Mouse (Mus musculus) large intestine, adult 2 months (tissue): ENCODE data around the gene Ncaph2. TPM values are rescaled to one million over a fixed set of nuclear protein-coding genes. Genes with fewer than 3 reads are reported as not detected.

Experiments
- DNase-seq: peaks from one replicate; pipeline ENCODE4 v3.0.0-alpha.2; 2012; ENCODE audit warnings: low read depth, low spot score
- WGBS: fragments of 180-500 bp; shearing (Covaris S2); methylation state at CpG from one replicate; pipeline ENCODE4 v1.1.7; 2018; 5-methylcytosine and 5-hydroxymethylcytosine counted together
- polyA plus RNA-seq: library from polyadenylated mRNA; depleted of rRNA; stranded (reverse); fragments of >200 nt; gene quantifications from 2 replicates; pipeline ENCODE4 v1.2.3, GENCODE M21; 2012; rRNA removed

The Ncaph2 gene
- polyA plus RNA-seq = 131 and 133 TPM in 2 replicates

DNA sequence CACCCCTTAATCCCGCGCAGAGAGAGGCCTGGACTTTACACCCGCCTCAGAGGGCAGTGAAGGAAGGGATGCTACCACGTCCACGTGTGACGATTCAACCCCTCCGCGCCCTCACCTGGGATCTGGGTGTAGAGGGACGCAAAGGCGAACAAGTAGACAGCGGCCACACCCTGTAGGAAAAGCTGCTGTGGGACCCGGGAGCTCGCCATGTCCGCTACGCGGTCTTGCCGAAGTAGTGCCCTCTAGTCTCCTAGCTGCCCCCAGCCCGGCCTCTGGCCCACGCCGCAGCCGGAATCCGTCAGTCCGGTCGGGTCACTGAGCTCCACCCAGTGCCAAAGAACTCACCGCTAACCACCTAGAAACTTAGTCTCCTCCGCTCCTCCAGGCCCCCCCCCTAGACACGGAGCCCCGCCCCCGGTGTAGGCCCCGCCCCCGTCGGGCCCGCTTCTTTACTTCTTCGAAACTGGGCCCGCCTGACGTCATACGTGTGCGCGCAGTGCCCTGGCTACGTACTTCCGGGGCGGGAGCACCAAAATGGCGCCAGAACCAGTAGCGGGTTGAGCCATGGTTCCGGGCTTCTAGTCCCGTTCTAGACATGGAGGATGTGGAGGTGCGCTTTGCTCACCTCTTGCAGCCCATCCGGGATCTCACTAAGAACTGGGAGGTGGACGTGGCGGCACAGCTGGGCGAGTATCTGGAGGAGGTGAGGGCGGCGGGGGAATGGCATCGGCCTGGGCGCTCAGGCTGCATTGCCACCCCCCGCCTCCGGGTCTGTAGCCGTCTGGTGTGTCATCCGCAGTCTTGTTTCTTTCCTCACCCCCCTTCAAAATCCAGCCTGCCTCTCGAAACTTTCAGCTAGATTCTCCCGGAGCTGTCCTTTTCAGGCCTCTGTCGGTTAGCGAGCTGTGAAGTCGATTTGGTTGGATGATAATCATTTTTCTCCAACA, at the start of gene Ncaph2, which contains the start of gene Lmf2:
Gene Ncaph2 (plus strand): TSS at position 479 of the 947 bp plus-strand sequence.
Gene Lmf2 (minus strand): TSS at position 419 of the 947 bp plus-strand sequence.
- peak; percentile 82 for DNase-seq
- under 1% methylated on average over 64 of the region's 64 CpGs for WGBS

DNA sequence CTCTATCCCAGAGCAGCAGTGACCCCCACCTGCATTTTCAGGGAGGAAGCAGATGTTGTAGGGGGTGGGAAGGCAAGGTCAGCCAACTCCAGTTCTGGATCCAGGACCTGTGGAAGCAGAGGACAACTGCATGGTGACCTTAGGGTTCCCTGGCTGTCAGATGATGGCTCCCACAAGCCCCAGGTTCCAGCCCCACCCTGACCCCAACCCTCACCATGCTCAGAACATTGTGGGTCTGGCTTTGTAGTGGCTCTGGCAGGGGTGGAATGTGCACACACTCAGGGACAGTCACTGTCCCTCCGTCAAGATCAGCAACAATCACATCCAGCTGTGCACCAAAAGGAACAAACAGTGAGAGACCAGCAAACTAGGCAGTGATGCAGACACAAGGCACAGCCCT, 49.6 kb upstream of the Ncaph2 start:
- DNase-seq = no peak
- 92% methylated on average over 1 of the region's 1 CpGs for WGBS

DNA sequence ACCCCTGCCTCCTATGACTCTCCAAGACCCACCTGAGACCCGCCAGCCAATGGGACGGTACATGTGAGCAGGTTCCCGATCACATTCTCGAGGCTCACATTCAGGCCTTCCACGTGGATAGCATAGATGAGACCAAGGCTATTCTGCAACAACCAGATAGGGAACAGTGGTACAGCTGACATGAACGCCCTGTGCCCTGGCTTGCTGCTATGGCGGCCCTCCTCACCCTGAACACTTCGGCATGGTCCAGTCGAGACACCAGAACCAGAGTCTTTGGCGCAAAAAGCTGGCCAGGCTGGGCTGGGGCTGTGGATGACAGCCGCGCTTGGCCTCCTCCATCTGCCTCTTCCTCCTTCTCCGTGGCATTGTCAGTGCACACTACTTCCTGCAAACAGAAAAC, 48.1 kb upstream of the Ncaph2 start:
- DNase-seq = no peak
- WGBS = 89% methylated on average over 13 of the region's 13 CpGs

DNA sequence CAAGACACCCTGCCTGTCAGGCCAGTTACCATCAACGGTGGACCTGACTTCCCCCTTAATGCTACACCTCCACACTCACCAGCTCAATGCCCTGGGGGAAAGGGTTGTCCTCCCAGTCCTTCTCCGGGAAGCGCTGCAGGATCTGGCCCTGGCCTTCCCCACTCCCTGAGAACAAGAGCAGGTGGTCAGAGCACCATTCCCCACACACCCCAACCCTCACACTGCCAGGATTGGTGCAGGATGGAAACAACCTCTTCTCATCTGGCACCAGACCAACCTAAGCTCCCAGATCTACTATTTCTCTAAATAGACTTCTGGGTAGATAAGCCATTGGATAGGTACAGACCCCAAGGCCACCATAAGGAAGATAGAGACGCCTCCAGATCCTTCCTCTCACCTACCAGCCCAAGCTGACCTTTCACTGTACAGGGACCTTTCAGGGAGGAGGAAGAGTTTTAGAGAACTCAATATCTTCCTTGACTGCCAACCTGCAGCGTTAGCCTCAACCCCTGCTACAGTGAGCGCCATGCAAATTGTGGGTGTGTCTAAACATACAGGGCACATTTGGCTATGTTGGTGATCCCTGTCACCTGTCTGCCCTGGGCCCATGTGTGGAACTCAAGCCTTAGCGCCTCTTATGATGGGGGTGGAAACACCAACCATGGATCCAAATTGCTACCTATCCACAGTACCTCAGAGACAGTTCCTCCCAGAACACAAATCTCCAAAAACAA, 46.9 kb upstream of the Ncaph2 start:
- 45% methylated on average over 7 of the region's 7 CpGs for WGBS
- DNase-seq = no peak

DNA sequence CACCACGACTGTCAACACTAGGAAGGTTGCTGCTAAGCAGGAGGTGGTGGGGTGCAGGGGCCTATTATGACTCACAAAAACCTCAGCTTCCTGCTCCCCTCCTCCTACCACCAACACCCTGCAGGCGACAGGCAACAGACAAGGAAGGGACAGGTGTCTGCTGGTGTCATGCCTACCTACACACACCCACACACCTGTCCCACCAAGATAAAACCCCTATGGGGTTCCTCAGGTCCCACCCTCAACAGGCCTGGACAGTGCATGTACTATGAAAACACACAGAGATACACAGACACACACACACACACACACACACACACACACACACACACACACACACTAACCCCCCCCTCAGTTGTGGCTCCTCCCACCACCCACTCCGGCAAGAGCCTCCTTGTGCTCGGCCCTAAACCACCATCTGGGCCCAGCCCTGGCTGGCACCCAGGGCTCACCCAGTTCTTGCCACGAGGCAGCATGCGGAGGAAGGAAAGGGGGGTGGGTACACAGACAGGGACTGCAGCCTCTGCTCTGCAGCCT, 45.5 kb upstream of the Ncaph2 start:
- 9% methylated on average over 6 of the region's 6 CpGs for WGBS
- no peak for DNase-seq

DNA sequence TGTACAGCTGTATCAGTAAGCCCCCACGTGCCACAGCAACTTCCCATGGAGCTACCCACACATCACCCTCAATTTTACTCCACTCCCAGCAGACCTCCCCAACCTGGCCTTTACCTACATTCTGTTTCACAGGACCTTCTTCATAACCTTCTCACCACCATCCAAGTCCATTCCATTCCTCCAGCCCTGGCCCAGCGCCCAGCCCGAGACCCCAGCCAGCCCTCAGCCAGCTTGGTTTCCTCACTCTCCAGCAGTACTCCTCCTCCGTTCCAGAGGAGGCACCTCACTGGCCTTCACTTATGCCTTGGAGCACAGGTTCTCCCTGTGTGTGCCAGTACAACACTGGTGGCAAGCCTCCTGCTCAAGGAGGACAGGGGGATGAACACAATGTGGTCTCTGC, 42.2 kb upstream of the Ncaph2 start:
- DNase-seq = no peak
- WGBS = 74% methylated on average over 4 of the region's 4 CpGs

DNA sequence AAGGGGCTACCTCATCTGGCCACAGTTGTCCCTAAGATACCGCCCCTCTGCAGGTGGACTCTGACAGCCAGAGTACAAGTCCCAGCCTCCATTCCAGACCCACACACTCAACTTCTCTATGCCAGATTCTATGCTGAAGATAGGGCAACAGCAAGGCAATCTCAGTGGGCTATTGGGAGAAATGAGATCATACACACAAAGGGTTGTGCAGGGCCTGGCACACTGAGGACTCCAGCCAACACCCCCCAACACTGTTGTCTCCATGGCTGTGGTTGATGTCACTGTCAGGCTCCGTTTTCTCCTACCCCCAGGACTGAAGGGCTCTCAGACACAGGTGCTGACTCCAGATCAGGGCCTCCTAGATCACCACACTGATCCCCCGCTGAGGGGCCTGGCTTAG, 41.4 kb upstream of the Ncaph2 start:
- 27% methylated on average over 3 of the region's 3 CpGs for WGBS
- no peak for DNase-seq

DNA sequence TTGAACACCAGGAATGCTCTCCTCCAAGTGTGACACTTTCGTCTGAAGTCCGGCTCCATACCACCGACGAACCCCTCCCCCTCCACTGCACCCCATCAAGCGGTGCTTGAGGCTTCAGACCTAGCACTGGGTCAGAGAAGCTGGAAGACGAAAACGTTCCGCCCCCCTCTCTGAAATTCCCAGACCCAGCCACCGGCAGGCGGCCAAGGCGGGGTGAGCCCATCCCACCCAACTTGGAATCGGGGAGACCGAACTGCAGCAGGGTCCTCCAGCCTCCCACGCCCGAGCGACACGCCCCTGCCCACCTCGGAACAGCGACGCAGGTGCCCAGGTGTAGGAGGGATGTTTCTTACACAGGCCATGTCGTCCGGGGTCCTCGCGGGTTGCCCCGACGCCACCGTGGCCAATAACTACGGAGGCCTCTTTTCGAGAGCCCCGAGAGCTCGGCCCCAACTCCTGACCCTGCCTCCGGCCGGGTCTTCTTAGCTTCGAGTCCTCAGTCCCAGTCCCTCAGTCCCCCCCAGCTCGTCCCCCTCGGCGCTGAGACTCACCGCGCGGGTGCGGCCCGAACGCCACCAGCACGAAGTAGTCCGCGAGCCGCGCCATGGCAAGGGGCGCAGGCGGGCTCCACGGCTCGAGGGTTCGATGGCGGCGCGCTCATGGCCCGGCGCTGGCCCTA, 40.9 kb upstream of the Ncaph2 start:
- under 1% methylated on average over 58 of the region's 58 CpGs for WGBS
- DNase-seq = no peak

DNA sequence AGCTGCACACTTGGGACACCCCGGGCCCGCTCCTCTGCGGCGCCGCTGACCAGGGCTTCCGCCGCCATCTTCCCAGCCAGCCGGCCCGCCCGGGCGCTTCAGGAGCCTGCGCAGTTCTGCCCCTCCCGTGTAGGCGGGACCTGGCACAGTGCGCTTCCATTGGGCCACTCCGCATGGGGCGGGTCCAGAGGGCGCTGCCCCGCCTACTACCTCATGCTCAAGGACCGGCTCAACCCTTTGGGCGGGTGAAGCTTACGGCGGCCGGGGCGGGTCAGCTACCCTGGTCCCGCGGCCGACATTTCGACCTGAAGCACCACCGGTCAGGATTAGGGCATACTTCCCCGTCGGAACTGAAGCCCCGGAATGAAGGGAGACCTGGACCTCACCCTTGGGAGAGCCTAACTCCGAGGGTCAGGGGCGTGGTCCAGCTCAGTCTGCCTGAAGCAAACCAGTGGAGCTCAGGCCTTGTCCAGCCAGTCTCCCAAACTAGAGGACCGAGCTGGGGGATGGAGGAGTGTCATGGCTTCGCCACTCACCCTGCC, 40.3 kb upstream of the Ncaph2 start, which contains the start of gene Sbf1:
Gene Sbf1 (minus strand): TSS at position 122 of the 542 bp plus-strand sequence.
- WGBS = under 1% methylated on average over 37 of the region's 37 CpGs

DNA sequence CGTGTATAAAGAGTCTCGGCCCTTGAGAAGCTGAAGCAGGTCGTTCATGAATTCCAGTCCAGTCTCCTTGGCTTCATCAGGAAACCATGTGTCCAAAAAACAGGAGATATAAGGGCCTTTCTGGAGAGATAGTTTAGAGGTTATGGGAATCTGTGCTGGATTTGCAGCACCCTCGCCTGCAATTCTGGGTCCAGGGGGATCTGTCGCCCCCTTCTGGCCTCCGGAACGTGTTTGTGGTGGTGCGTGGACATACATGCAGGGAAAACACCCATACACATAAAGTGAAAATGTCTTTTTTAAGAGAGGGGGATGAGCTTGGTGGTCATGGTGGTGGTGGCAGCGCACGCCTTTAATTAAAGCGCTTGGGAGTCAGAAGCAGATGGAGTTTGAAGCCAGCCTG, 39.4 kb upstream of the Ncaph2 start:
- WGBS = 83% methylated on average over 11 of the region's 11 CpGs
- no peak for DNase-seq

More for the DNA sequence above, 40.3 kb upstream of the Ncaph2 start, which contains the start of gene Sbf1:
- peak; percentile 83 for DNase-seq

DNA sequence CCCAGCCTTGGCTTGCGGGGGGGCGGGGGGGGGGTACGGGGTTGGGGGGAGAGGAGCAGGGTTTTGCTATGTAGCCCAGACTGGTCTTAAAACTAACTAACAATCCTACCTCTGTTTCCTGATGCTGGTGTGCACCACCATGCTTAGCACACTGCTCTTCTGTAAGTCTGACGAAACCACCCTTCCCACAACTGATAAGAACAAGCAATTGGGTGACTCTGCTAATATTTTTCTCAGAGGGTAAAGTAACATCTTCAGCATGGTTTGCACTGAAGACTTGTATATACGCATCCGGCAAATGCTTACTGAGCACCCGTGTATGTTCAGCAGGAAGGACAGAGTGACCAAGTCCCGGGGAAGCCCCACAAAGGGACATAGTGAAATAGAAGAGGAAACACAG, 34.3 kb upstream of the Ncaph2 start:
- DNase-seq = no peak
- WGBS = 67% methylated on average over 8 of the region's 8 CpGs

DNA sequence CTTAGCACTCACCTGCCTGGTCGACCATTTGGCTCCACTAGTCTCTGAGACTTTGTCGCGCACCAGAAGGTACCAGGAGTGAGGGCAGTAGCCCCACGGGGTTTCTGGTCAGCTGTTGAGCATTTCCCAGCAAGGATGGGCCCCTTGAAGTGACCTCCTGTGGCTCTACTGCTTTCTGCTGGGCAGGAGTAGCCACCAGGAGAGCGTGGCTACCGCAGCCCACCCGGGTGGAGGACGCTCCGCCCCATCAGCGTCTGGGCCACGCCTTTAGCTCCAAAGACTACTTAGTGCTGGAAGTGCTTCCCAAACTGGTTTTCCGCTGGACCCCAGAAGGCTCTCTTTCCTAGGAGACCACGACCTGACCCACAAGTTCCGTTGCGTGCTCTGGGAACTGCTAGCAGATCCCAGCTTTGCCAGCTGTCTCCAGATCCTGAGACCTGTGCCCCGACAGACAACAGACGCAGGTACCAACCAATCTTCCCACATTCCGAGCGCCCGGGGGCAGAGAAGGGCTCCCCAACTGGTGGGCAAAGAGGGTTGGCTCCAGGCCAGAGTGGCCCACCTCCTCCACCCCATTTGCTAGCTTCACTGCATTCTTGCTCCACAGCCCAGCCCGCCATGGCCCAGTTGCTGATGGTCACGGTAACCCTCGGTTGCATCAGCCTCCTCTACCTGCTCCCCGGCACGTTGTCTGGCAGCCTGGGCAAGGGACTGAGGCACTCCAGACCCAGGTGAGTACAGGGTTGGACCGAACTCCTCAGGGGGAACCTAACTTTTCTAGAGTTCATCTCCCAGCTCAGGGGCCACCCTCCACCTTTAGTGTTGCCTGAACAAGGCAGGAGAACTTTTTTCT, 32.6 kb upstream of the Ncaph2 start, which contains the start of gene Adm2:
Gene Adm2 (plus strand): TSS at position 51 of the 853 bp plus-strand sequence.
- DNase-seq = no peak
- WGBS = 12% methylated on average over 26 of the region's 26 CpGs

DNA sequence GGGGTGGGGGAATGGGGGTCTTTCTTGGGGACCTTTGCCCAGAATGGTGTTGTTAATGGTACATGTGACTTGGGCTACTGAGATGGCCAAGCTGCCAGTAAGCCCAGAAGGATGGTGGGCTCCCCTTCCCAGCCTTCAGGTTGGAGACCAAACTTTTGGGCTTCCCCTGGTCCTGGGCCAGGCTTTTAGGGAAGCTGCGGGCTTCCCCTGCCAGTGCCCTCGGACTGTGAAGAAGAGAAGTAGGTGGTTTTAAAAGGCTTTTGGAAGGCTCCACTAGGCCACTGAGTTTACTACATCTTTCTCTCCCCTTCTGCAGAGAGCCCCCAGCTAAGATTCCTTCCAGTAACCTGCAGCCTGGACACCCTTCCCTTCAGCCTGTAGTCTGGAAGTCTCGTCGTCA, 31.9 kb upstream of the Ncaph2 start:
- DNase-seq = no peak
- WGBS = 89% methylated on average over 4 of the region's 4 CpGs

DNA sequence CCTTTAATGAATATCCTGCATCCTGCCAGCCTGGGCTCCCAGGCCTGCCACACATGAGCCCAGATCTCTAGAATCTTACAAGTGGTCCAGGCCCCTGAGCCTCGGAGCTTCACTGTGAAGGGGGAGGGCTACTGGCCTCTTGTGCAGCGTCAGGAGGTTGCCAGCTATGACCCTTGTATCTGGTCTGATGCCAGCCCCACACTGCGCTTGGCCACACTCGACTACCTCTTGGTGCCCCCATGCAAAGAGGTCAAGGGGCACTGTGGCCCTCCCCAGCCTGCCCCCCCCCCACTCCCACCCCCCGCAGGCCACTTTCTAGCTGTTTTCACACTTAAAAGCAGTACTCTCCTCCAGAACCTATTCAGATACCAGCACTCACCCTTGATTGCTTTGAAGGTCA, 29.1 kb upstream of the Ncaph2 start:
- 60% methylated on average over 5 of the region's 5 CpGs for WGBS
- no peak for DNase-seq

DNA sequence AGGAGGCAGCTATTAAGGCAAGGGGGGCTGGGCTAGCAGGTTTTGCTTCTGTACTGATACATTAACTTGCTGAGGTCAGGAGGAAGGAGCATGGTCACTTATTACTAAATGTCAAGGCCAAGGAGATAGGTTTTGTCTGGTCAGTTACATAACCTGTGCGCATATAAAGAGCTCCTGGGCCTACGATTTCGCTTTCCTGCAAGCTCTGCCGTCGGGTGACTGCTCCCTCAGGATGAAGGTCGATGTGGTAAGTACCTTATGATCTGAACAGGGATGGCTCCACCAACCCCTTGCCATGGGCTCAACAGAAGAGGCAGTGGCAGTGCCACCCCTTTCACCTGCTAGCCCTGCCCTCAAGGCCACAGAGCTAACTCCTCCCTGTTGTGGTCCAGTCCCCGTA, 21.2 kb upstream of the Ncaph2 start, which contains the start of gene Miox:
Gene Miox (plus strand): TSS at position 128 of the 400 bp plus-strand sequence.
- no peak for DNase-seq
- WGBS = 77% methylated on average over 7 of the region's 7 CpGs

DNA sequence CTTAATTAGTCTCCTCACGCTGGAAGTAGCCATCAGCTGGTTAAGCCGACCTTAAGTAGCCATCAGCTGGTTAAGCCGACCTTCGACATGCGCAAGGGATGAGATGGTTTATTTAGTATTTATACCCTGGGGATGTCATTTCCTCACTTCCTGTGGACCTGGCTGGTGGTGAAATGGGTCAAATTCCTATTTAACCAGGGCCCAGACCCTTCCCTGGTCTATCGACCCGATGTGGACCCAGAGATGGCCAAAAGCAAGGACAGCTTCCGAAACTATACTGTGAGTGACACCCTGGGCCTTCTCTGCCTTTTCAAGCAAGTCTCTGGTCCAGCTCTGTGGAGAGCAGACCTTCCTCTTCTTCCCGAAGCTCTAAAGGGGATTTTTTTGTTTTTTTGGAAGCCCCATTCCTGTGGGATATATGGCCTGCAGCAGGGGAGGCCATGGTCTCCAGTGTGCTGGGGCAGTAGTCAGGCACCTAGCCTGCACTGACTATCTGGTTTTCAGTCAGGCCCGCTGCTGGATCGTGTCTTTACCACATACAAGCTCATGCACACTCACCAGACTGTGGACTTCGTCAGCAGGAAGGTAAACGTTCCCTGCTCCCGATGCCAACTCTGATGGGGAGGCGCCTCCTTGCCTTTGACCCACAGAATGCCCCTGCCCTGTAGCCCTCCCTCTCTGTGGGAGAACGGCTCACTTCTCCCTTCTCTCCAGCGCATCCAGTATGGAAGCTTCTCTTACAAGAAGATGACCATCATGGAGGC, 20.6 kb upstream of the Ncaph2 start:
- no peak for DNase-seq
- WGBS = 68% methylated on average over 17 of the region's 17 CpGs

DNA sequence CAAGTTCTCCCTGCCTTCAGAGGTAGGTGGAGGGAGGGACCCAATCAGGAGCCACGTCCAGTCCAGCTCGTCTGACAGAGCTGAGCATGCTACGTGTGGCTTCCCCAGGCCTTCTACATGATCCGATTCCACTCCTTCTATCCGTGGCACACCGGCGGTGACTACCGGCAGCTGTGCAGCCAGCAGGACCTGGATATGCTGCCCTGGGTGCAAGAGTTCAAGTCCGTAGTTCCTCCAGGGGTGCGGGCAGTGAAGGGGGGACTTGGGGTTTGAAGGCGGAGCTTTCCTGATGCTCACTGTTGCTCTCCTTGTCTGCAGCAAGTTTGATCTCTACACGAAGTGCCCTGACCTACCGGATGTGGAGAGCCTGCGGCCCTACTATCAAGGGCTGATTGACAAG, 19.1 kb upstream of the Ncaph2 start:
- WGBS = 83% methylated on average over 14 of the region's 14 CpGs

DNA sequence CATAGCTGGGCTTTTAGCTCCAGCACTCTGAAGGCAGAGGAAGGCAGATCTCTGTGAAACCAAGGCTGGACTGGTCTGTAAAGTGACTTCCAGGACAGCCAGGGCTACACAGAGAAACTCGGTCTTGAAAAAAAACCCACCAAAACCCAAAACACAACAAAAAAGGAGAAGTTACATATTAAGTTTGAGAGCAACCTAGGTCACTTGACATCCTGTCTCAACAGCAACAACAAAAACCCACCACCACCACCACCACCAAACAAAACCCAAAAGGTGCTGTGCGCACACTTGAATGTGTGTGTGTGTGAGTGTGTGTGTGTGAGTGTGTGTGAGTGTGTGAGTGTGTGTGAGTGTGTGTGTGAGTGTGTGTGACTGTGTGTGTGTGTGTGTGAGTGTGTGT, 15.8 kb upstream of the Ncaph2 start:
- WGBS = 81% methylated on average over 2 of the region's 2 CpGs
- DNase-seq = no peak

More for the DNA sequence above, 19.1 kb upstream of the Ncaph2 start:
- no peak for DNase-seq
